Mouse (Mus musculus) right cerebral cortex, postnatal 36 days (tissue): Measurements from ENCODE around the gene Pdia6.

Experiments
- DNase-seq, 2 experiments: peaks; one replicate each; pipeline ENCODE4 v3.0.0; 2022; ENCODE audit warnings: low spot score in 2 of 2, mixed read lengths in 1 of 2

Pdia6 gene

DNA sequence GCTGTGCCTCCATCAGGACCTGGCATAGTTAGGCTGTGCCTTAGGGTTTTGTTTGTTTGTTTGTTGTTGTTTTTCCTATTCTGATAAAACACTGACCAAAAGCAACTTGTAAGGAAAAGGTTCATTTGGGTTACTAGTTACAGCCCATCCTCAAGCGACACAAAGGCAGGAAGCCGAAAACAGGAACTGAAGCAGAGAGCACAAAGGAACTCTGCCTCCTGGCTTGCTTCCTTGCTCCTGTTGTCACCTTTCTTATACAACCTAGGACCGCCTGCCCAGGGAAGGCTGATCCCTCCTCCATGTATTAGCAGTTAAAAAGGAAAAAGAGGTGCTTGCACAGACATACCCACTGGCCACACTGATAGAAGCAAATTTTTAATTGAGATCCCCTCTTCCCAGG, 2.5 kb upstream of the Pdia6 start:
- no peak for DNase-seq

GRCm38 (mm10) chr12:17264826-17265225, 1.5 kb upstream of the Pdia6 start:
- no peak for DNase-seq

GRCm38 (mm10) chr12:17266673-17266990, 287 bp downstream of the Pdia6 start:
- DNase-seq, result no peak

- no peak for DNase-seq
These were observed 971 bp downstream of the Pdia6 start for GRCm38 (mm10) chr12:17267316-17267715.

GRCm38 (mm10) chr12:17271272-17271671, 4.9 kb downstream of the Pdia6 start:
- no peak for DNase-seq

DNA sequence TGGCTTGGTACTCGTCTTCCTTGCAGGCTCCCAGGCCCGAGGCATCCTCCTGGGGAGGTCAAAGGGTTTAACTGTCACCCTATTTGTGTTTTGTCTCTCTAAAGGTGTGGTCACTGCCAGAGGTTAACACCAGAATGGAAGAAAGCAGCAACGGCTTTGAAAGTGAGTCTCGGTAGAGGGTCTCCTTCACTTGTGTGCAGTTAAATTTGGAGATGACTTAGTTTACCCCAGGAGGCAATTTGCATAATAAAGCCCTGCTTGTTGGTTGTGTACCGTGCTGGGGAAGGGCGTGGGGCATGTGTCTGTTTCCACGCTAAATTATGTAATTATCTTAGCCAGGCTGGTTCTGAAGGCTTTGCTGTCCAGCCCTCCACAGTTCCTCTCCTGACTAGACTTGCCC, 7.5 kb downstream of the Pdia6 start:
- DNase-seq, result no peak

- DNase-seq, result no peak
These were observed 22.2 kb downstream of the Pdia6 start for GRCm38 (mm10) chr12:17288496-17288895.

DNA sequence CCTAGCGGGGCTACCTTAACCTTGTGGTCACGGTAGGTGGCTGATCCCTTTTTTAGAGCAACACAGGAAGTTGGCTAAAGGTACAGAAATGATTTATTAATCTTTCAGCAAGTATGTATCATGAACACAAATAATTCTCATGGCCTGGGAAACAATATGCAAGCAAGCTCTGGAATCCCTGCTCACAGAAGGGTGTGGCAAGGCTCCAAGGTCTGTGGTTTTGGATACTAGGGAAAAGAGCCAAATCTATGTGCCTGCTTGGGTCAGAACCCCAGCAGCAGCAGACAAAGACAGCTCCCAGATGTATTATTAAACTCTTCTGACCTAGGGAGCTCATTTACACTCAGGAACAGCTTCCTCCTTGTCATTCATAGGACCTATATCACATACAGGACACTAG, 22.7 kb downstream of the Pdia6 start:
- no peak for DNase-seq

- no peak for DNase-seq
These were observed 23.6 kb downstream of the Pdia6 start for GRCm38 (mm10) chr12:17289913-17290312.

GRCm38 (mm10) chr12:17290569-17290968, 24.2 kb downstream of the Pdia6 start:
- no peak for DNase-seq

DNA sequence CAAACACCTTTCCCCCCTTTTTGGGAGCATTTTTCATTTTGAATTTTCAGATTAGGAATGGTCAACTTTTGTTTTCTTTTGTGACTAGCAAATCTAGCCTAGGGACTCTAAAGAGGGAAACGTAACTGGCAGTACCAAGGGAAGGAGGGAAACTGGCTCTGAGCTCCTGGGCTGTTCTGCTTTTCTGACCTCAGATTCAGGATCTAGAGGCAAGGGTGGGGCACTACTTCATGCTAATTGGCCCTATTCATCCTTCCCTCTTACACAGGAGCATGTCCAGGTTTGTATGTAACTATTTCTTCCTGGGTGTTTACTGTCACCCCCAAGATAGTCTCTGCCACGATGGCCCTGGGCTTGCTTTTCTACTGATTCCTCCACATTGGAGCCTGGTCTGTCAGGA, 30.6 kb downstream of the Pdia6 start:
- no peak for DNase-seq

DNA sequence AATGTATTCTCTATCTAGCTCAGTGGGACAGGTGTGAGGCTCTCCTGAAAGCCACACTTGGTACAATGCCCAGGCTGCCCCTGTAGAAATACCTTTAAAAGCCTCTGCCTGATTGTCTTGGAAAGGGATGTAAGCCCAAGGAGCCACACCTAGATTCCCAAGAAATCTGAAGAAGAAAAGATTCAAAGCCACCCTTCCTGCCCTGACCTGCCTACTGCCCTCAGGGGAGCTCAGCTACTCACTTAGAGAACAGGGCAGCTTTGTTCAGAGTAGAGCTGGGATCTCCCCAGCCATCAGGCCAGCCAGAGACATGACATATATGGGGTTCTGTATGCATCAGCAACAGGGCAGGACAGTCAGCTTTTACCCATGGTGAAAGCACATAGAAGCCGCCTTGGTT, 33.6 kb downstream of the Pdia6 start:
- no peak for DNase-seq

DNA sequence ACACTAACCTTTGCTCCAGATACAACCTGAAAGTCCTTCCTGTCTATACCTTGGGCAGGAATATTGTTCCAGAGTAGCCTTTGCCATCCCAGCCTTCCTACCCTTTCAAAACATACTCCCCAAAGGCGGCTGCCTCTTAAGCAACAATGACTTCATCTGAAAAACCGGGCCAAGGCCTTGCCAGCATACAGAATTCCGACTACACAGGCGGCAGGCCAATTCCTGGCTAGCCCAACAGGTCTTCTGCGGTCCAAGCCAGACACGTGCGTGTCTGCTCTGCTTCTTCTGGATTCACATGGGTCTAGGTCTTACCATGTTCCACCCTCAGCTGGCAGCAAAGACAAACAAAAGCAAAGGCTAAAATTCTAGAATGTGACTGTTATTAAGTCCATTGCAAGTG, 39.1 kb downstream of the Pdia6 start:
- no peak for DNase-seq

GRCm38 (mm10) chr12:17308246-17308645, 41.9 kb downstream of the Pdia6 start:
- no peak for DNase-seq

- DNase-seq, result no peak
These were observed 44.8 kb downstream of the Pdia6 start for GRCm38 (mm10) chr12:17310852-17311839.

GRCm38 (mm10) chr12:17316096-17316495, 49.8 kb downstream of the Pdia6 start:
- no peak for DNase-seq

DNA sequence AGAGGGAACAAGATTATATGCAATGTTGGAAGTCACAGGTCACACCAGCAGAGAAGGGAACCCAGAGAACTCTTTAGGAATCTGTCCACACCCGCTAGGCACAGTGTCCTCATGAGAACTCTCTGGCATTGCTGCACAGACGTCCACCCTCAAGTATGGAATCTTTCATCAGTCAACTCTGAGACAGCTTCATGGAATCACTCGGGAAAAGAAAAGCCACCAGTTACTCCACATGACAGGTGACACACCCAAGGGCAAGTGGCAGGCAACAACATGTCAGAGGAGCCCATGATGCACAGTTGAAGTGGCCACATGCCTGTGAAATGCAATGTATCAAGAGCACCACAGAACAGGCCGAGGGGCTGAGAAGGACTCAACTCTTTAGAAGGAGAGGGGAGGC, 51.6 kb downstream of the Pdia6 start:
- no peak for DNase-seq

- no peak for DNase-seq
These were observed 52.1 kb downstream of the Pdia6 start for GRCm38 (mm10) chr12:17318453-17318852.

GRCm38 (mm10) chr12:17324549-17325470, 58.5 kb downstream of the Pdia6 start:
- peak in 1 of 2 experiments; percentile 6 for DNase-seq

- no peak for DNase-seq
These were observed 62.9 kb downstream of the Pdia6 start, which contains the start of gene Atp6v1c2 for GRCm38 (mm10) chr12:17329259-17329658. TSS of gene Atp6v1c2 (minus strand) at chr12:17329359.

DNA sequence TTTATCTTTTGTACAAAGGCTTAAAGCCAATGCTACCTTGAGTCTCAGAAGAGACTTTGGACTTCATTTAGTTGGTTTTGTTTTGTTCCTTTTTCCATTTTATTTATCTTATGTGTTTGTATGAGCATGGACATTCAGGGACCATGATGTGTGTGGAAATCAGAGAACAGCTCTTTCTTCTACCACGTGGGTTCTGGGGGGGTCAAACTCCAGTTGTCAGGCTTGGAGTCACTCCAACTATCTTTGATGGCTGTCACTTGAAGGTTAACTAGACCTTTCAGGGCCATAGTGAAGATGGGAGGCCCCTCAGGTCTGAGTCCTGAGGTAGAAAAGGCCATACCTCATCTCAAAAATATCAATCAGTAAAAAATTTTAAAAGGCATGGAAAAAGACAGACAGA, 67.1 kb downstream of the Pdia6 start:
- no peak for DNase-seq
